Mouse (Mus musculus) stomach, postnatal 0 days (tissue): ENCODE measurements around the gene Zfp704. TPM values are rescaled to one million over a fixed set of nuclear protein-coding genes. Genes with fewer than 3 reads are reported as not detected.

Source experiments
- ATAC-seq: fragments of 200-750 bp; cut with Nextera tagmentation; 2 replicates; pipeline ENCODE4 v1.8.0; 2017; ENCODE audit not compliant: low FRiP score, low TSS enrichment
- DNase-seq: peaks from one replicate; pipeline ENCODE4 v3.0.0-alpha.2; 2016; ENCODE audit warnings: low spot score
- H3K27ac ChIP-seq: fragments of 300-500 bp; sonication (generic); replicated peaks from 2 replicates; pipeline ENCODE4 v1.5.1; 2014; ENCODE audit warnings: mild to moderate bottlenecking, control low read depth
- H3K27me3 ChIP-seq: fragments of 300-500 bp; sonication (generic); 2 replicates; pipeline ENCODE4 v1.6.1; 2014; ENCODE audit warnings: low read length; ENCODE audit not compliant: control insufficient read depth, insufficient read depth
- H3K36me3 ChIP-seq: fragments of 300-500 bp; sonication (generic); 2 replicates; pipeline ENCODE4 v1.6.1; 2014; ENCODE audit warnings: low read length, mixed read lengths; ENCODE audit not compliant: control insufficient read depth, insufficient read depth
- H3K4me1 ChIP-seq: fragments of 300-500 bp; sonication (generic); replicated peaks from 2 replicates; pipeline ENCODE4 v1.6.1; 2014; ENCODE audit warnings: antibody characterized with exemption; ENCODE audit not compliant: control insufficient read depth, insufficient read depth
- H3K4me2 ChIP-seq: fragments of 300-500 bp; sonication (generic); replicated peaks from 2 replicates; pipeline ENCODE4 v1.6.1; 2014; ENCODE audit warnings: low read depth, mild to moderate bottlenecking, control low read depth, moderate library complexity
- H3K4me3 ChIP-seq: fragments of 300-500 bp; sonication (generic); 2 replicates; pipeline ENCODE4 v1.5.1; 2014; ENCODE audit warnings: low read depth, low read length, control low read depth
- H3K9ac ChIP-seq: fragments of 300-500 bp; sonication (generic); 2 replicates; pipeline ENCODE4 v1.6.1; 2014; ENCODE audit warnings: mild to moderate bottlenecking, low read length, control low read depth, mixed read lengths
- H3K9me3 ChIP-seq: fragments of 300-500 bp; sonication (generic); 2 replicates; pipeline ENCODE4 v1.6.1; 2016; ENCODE audit warnings: low read length; ENCODE audit not compliant: control insufficient read depth
- CTCF ChIP-seq: IDR thresholded peaks from 2 replicates; pipeline ENCODE4 v1.5.1; 2016; ENCODE audit warnings: antibody characterized with exemption, low read depth, mild to moderate bottlenecking, moderate library complexity
- EP300 ChIP-seq: optimal IDR thresholded peaks from 2 replicates; pipeline ENCODE3; 2016; ENCODE audit warnings: antibody characterized with exemption
- WGBS: fragments of 180-500 bp; shearing (Covaris S2); extraction: QIAGEN DNeasy Blood & Tissue Kit; methylation state at CpG from one replicate; pipeline ENCODE4 v1.1.7; 2014; 5-methylcytosine and 5-hydroxymethylcytosine counted together
- polyA plus RNA-seq: library from polyadenylated mRNA; unstranded; fragments of >200 nt; fragmentation: Nextera tagmentation; extraction: Ambion mirVana; gene quantifications from 2 replicates; pipeline ENCODE4 v1.2.1, GENCODE M21; 2015

Gene Zfp704
- polyA plus RNA-seq, 1 experiment from 2014 or later, result 3.4 TPM

- Histone ChIP-seq H3K27ac (peak overlapping the region; percentile 35; the same call in 1 of the 2 replicates), H3K4me3 (no peak overlapping the region), H3K9me3 (no peaks in the 10 kb centered on the region), H3K36me3 (no peaks in the 10 kb centered on the region), H3K4me2 (no peak overlapping the region), H3K27me3 (no peaks in the 10 kb centered on the region), H3K4me1 (peaks cover 3% of the 10 kb centered on the region; the same call in 1 of the 2 replicates), H3K9ac (peak overlapping the region; percentile 18; the same call in 1 of the 2 replicates)
- WGBS, result 15% methylated on average over 3 of the region's 3 CpGs
- ATAC-seq (peak; percentile 36; the same call in 1 of the 2 replicates), DNase-seq (no peak)
- no peak for TF ChIP-seq EP300
- TF ChIP-seq CTCF, result no peak
Observed at GRCm38 (mm10) chr3:9400886-9401221, 209.0 kb downstream of the Zfp704 start.

- Histone ChIP-seq H3K27ac (peak overlapping the region; percentile 35; the same call in 1 of the 2 replicates), H3K36me3 (no peaks in the 10 kb centered on the region), H3K4me3 (no peak overlapping the region), H3K4me2 (no peak overlapping the region), H3K9me3 (no peaks in the 10 kb centered on the region), H3K27me3 (no peaks in the 10 kb centered on the region), H3K9ac (peak overlapping the region; percentile 18; the same call in 1 of the 2 replicates), H3K4me1 (peaks cover 3% of the 10 kb centered on the region; the same call in 1 of the 2 replicates)
- TF ChIP-seq EP300 (no peak), CTCF (peak; percentile 71)
- 10% methylated on average over 3 of the region's 3 CpGs for WGBS
- ATAC-seq, result no peak
- no peak for DNase-seq
Observed at GRCm38 (mm10) chr3:9400201-9400885, 209.5 kb downstream of the Zfp704 start.

- Histone ChIP-seq H3K9me3 (no peaks in the 10 kb centered on the region), H3K27ac (no peak overlapping the region), H3K4me1 (peaks cover 3% of the 10 kb centered on the region; the same call in 1 of the 2 replicates), H3K27me3 (no peaks in the 10 kb centered on the region), H3K36me3 (no peaks in the 10 kb centered on the region), H3K4me3 (no peak overlapping the region), H3K9ac (no peak overlapping the region), H3K4me2 (no peak overlapping the region)
- peak; percentile 72; the same call in 1 of the 2 replicates for ATAC-seq
- no peak for TF ChIP-seq CTCF
- TF ChIP-seq EP300, result no peak
- no peak for DNase-seq
- WGBS, result 69% methylated on average over 5 of the region's 5 CpGs
Observed at GRCm38 (mm10) chr3:9398271-9398670, 211.6 kb downstream of the Zfp704 start.
